Mouse (Mus musculus) ES-E14 (cell line): Measurements from ENCODE around the gene Reep3.

ENCODE experiments used
- CHD2 ChIP-seq: IDR thresholded peaks from 2 replicates; pipeline ENCODE4 v1.6.1; 2014; ENCODE audit warnings: mild to moderate bottlenecking, low read depth, low read length, inconsistent platforms
- MAFK ChIP-seq: IDR thresholded peaks from 2 replicates; pipeline ENCODE4 v1.6.1; 2014; ENCODE audit warnings: mild to moderate bottlenecking, low read depth, low read length, inconsistent platforms; ENCODE audit not compliant: insufficient read depth
- ZC3H11A ChIP-seq: IDR thresholded peaks from 2 replicates; pipeline ENCODE4 v1.6.1; 2012; ENCODE audit warnings: low read depth, mild to moderate bottlenecking, inconsistent platforms, low read length, borderline replicate concordance
- ZNF384 ChIP-seq: IDR thresholded peaks from 2 replicates; pipeline ENCODE4 v1.6.1; 2012; ENCODE audit warnings: low read depth, low read length, inconsistent platforms

GRCm38 (mm10) chr10:67099183-67099929 is 2.6 kb upstream of the Reep3 start:
- TF ChIP-seq ZNF384 (no peak), MAFK (no peak), ZC3H11A (no peak), CHD2 (no peak)
